Mouse (Mus musculus): ENCODE results near the gene Osgep.
"Not testable (repeated sequence)": the region's sequence is repeated elsewhere in the genome, so short reads cannot be mapped to it uniquely, and the experiment has no call there.

The Osgep gene

GRCm38 (mm10) chr14:50924281-50925064 is at the start of gene Osgep, which contains the start of gene Apex1:
Gene Osgep, minus strand, starts transcription at chr14:50924893.
Gene Apex1, plus strand, starts transcription at chr14:50924968.
- DNase-seq (ENCODE audit: low spot score), result peak; percentile 96

- DNase-seq (ENCODE audit: low spot score), result no peak
Measured at GRCm38 (mm10) chr14:50973700-50974099, 49.0 kb upstream of the Osgep start.

DNA sequence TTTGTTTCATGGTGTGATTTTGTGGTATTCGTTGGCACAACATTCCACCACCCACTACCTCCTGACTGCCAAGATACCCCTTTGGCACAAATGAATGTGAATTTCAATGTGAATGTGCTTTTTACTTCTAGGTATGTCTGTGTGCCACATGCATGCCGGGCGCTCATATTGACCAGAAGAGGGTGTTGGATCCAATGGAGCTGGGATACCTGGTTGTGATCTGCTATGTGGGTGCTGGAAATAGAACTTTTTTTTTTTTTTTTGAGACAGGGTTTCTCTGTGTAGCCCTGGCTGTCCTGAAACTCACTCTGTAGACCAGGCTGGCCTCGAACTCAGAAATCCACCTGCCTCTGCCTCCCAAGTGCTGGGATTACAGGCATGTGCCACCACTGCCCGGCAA is 48.4 kb upstream of the Osgep start:
- not testable (repeated sequence) for DNase-seq (ENCODE audit: low spot score)

GRCm38 (mm10) chr14:50970822-50971221 is 46.1 kb upstream of the Osgep start:
- no peak for DNase-seq (ENCODE audit: low spot score)

- DNase-seq (ENCODE audit: low spot score), result no peak
Measured at GRCm38 (mm10) chr14:50969558-50970544, 45.2 kb upstream of the Osgep start.

DNA sequence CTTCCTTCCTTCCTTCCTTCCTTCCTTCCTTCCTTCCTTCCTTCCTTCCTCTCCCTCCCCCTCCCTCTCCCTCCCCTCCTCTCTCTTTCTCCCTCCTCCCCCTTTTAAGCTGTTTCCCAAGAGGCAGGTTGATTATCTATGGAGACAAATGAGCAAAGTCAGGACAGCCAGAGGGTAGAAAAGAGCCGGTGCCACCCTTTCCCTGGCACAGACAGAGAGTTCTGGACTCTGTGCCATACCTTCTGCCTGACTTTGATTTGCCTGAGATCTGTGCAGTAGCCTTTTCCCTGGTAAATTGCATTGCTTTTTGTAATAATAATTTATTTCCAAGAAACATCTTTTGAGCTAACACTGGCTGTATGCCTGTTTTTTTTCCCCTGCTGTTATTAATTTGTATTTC is 44.3 kb upstream of the Osgep start:
- no peak for DNase-seq (ENCODE audit: low spot score)

DNA sequence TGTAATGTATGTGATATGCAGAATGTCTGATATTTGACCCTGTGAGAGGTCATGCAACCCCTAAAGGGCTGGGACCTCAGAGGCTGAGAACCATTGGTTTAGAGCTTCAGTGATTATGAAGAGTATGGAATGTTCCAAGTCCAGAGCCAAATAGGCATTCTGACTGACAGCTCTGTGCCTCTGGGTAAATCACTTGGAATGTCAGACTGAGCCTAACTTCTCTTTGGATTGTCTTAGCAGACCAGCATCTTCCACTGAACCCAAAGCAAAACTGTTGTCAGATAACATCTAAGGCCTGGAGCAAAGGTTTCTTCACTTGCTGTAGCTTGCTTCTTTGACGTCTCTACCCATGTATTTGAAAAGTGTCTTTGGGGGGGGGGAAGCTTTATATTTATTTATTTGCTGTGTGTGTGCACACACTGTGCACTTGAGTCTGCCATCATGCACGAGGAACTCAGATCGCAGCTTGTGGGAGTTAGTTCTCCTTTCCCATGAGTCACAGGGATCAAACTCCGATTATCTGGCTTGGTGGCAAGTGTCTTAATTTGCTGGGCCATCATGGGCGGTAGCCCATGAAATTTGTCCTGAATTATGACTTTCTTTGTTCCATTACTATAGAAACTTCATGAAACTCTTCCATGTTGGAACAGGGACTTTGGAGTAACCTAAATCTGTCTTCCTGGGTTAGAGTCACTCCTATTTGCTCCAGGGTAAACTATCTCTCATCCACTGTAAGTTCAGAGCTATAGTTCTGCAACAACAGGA is 43.7 kb upstream of the Osgep start:
- DNase-seq (ENCODE audit: low spot score), result no peak

DNA sequence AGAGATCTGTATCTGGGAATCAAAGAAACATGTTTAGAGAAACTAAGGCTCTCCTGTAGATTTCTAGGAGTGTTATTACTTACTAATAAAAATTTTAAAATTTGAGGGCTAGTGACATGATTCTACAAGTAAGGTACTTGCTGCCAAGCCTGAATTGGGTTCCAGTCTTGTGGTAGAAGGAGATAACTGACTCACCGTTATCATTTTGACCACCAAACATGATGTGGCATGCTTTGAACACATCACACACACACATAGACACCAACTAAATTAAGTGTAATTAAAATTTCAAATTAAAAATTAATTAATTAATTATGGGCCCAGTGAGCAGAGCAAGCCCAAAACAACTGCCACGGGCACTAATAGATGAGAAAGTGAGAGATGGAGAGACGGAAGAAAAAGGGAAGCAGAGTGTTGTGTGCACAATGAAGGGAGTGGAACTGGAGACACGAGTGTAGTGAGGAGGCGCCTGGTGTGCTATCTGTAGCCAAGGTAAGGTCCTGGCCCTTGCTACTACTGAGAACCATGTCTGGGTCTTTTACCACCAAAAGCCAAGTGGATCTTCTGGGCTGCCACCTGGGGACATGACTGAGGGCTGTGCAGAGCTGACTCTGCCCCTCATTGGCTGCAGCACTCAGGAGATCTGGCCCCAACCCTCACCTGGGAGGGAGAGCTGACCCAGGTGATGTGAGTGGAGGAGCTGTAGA is 33.7 kb upstream of the Osgep start:
- DNase-seq (ENCODE audit: low spot score), result not testable (repeated sequence)

DNA sequence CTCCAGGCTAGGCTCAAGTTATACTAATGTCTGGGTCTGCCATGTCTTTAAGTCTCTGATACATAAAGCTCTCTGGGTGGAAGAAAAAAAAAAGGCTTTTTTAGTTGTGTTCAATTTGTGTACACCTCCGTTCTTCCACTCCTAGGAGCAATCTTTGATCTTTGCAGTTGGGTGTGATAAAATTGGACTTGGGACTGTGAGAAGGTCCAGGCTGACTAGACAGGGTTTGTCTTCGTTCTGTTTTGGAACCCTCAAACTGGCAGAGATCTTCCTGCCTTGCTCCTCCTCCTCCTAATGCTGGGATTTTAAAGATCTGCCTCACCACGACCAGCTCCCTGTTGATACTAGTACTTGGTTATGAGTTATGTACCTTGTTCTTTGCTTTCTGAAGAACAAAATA is 32.5 kb upstream of the Osgep start:
- DNase-seq (ENCODE audit: low spot score), result not testable (repeated sequence)

DNA sequence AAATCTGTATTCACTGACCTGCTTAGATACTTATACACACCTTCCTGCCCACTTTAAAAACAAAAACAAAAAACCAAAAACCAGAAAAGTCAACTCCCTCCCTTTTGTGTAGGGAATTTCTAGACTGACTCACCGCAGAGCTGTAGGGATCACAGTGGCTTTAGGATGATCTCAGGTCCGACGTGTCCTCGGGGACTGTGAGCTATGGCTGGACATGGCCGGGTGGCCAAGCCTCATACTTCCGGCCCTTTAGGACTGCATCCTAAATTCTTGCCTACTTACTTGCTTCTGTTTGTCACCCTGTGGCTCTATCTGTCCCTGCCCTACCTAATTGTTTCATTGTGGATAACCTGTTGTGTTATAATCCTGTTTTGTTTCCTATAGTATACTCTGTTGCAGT is 32.0 kb upstream of the Osgep start:
- not testable (repeated sequence) for DNase-seq (ENCODE audit: low spot score)

DNA sequence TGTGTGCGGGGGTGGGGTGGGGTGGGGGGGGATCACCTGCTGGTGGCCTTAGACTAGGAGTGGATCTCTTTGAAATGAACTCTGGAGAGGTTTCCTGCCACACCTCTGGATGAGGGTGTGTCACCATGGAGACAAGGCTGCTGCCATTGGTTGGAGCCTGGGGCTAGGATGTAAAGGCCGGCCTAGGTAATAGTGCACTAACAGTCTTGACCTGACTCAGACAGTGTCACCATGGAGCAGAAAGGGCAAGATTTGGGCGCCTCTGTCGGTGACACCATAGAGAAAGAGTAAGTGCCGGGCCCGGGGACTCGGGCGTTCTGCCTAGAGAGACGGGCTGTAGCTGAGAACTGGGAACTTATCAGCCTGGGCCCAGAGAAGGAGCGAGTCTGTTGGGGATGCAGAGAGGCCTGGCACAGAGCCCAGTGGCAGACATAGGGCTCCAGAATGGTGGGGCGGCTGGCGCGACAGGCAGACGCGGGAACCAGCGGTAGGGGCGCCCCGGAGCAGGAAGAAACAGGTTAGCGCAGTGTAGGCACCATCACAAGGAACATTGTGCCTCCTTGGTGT is 31.3 kb upstream of the Osgep start, which contains the start of gene Pnp2:
Pnp2 (plus strand) TSS at position 51 of the 567 bp plus-strand sequence.
- DNase-seq (ENCODE audit: low spot score), result not testable (repeated sequence)

DNA sequence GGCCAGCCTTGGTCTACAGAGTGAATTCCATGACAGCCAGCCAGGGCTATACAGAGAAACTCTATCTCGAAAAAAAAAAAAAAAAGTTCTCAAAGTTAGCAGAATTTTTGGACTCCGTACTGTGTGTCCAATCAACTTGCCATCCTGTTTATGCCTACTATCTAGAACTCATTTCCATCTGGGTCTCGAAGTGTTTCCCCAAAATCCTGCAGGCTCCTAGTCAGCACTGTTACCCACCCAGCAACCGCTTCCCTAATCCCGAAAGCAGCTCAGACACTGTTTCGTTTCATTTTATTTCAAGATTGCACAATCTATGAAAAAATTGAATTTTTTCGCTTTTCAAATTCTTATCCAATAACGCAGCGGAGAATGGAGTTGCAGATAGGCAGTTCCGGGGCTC is 30.8 kb upstream of the Osgep start:
- DNase-seq (ENCODE audit: low spot score), result no peak

DNA sequence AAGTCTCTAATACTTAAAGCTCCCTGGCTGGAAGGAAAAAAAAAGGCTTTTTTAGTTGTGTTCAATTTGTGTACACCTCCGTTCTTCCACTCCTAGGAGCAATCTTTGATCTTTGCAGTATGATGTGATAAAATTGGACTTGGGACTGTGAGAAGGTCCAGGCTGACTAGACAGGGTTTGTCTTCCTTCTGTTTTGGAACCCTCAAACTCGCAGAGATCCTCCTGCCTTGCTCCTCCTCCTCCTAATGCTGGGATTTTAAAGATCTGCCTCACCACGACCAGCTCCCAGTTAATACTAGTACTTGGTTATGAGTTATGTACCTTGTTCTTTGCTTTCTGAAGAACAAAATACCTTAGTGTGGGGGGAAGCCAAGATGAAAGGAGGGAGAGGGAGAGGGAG is 20.8 kb upstream of the Osgep start:
- not testable (repeated sequence) for DNase-seq (ENCODE audit: low spot score)

- DNase-seq (ENCODE audit: low spot score), result not testable (repeated sequence)
Measured at GRCm38 (mm10) chr14:50945081-50945480, 20.4 kb upstream of the Osgep start.

DNA sequence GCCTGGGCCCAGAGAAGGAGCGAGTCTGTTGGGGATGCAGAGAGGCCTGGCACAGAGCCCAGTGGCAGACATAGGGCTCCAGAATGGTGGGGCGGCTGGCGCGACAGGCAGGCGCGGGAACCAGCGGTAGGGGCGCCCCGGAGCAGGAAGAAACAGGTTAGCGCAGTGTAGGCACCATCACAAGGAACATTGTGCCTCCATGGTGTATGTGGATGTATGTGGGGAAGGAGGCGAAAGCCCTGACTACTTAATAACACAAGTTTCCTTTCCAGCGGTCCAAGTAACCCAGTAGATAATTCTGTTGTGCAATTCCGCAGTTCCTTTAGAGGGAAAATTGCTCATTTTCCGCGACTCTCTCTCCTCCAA is 20.0 kb upstream of the Osgep start:
- DNase-seq (ENCODE audit: low spot score), result not testable (repeated sequence)

DNA sequence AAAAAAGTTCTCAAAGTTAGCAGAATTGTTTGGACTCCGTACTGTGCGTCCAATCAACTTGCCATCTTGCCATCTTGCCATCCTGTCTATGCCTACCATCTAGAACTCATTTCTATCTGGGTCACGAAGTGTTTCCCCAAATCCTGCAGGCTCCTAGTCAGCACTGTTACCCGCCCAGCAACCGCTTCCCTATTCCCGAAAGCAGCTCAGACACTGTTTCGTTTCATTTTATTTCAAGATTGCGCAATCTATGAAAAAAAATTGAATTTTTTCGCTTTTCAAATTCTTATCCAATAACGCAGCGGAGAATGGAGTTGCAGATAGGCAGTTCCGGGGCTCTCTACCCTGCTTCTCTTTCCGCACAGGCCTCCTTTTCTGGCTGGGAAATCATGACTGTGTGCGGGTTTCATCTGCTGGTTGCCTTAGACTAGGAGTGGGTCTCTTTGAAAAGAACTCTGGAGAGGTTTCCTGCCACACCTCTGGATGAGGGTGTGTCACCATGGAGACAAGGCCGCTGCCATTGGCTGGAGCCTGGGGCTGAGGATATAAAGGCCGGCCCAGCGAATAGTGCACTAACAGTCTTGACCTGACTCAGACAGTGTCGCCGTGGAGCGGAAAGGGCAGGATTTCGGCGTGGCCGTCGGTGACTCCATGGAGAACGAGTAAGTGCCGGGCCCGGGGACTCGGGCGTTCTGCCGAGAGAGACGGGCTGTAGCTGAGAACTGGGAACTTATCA is 19.4 kb upstream of the Osgep start, which contains the start of gene Gm49342:
Gm49342 (plus strand) TSS at position 586 of the 736 bp plus-strand sequence.
- DNase-seq (ENCODE audit: low spot score), result peak; percentile 94

DNA sequence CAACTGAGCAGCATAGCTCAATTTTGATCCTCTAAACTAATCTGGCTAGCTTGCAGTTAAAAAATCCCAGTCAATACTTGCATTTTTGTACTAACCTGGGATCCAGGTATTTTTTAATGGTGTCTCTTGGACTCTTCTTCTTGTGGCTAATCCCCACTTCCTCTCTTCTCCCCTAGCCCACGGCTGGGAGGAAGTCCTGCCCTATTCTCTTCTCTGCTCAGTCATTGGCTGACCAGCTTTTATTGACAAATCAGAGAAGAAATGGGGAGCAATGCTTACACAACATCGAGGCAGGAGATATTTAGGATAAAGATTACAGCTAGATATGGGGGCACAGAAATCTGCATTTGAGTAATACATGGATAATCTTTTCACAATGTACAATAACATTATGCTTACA is 14.2 kb upstream of the Osgep start:
- no peak for DNase-seq (ENCODE audit: low spot score)

- no peak for DNase-seq (ENCODE audit: low spot score)
Measured at GRCm38 (mm10) chr14:50938119-50938908, 13.6 kb upstream of the Osgep start.

DNA sequence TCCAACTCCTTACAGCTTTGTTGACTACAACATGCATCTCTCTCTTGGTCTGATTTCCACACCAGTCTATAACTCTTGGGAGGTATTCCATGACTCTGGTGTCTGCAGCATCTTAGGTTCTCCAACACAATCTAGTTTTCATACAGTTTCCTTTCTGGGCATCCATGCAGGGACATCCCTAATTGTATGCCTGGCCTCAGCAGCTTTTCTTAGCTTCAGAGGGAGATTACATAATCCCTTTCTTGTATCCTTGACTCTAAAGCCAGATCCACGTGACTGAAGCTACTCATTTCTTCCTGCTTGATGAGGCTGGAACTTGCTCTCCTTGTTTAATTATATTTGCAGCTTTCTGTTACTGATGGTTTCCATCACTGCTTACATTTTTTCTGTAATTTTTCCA is 12.0 kb upstream of the Osgep start:
- no peak for DNase-seq (ENCODE audit: low spot score)

Data from MN1 (cell line).